Mouse (Mus musculus) C2C12 (cell line): ENCODE results near the gene Ache.

Experiments used
- CEBPB ChIP-seq: IDR thresholded peaks from one replicate; pipeline ENCODE4 v1.6.1; 2011; ENCODE audit warnings: low read depth, mild to moderate bottlenecking, control low read depth, moderate library complexity
- CTCF ChIP-seq: IDR thresholded peaks from one replicate; pipeline ENCODE4 v1.5.1; 2011; ENCODE audit not compliant: control insufficient read depth, insufficient read depth, insufficient read length
- FOSL1 ChIP-seq: IDR thresholded peaks from one replicate; pipeline ENCODE4 v1.8.0; 2011; ENCODE audit warnings: mild to moderate bottlenecking, low read length; ENCODE audit not compliant: poor library complexity, insufficient read depth, severe bottlenecking
- MAX ChIP-seq: IDR thresholded peaks from one replicate; pipeline ENCODE4 v1.6.1; 2011; ENCODE audit warnings: mild to moderate bottlenecking, control low read depth
- MYOG ChIP-seq: IDR thresholded peaks from one replicate; pipeline ENCODE4 v1.6.1; 2011; ENCODE audit not compliant: control insufficient read depth, insufficient read length; ENCODE audit errors: extremely low read depth
- USF1 ChIP-seq: IDR thresholded peaks from one replicate; pipeline ENCODE4 v1.6.1; 2011; ENCODE audit warnings: low read depth, mild to moderate bottlenecking, control low read depth, moderate library complexity

DNA sequence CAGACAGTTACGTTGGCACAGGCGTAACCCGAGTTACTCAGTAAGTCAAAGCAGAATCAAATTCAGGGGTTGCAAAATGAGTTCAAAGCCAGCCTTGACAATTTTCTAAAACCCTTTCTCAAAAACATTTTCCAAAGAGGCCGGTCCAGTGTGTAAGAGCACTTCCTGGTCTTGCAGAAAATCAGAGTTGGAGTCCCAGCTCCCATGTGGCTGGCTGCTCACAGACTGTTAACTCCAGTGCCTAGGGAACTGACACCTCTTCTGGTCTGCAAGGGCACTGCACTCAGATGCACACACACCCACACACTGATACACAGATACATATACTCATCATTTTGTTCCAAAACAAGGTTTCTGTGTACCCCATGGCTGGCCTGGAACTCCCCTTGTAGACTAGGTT, 21.0 kb downstream of the Ache start:
- TF ChIP-seq CTCF (no peak), USF1 (no peak), CEBPB (no peak), FOSL1 (no peak), MAX (no peak), MYOG (no peak)
